Mouse (Mus musculus) forebrain, embryonic 12.5 days (tissue): ENCODE data around the gene Havcr1. TPM values are rescaled to one million over a fixed set of nuclear protein-coding genes. Genes with fewer than 3 reads are reported as not detected.
"Not testable (repeated sequence)": the region's sequence is repeated elsewhere in the genome, so short reads cannot be mapped to it uniquely, and the experiment has no call there.

ENCODE experiments used
- ATAC-seq: fragments of 200-750 bp; cut with Nextera tagmentation; 2 replicates; pipeline ENCODE4 v1.8.0; 2017; ENCODE audit warnings: moderate TSS enrichment; ENCODE audit not compliant: low FRiP score
- H3K27ac ChIP-seq: fragments of 300-500 bp; sonication (generic); 2 replicates; pipeline ENCODE4 v1.5.1; 2016; ENCODE audit warnings: mild to moderate bottlenecking
- H3K27me3 ChIP-seq: fragments of 300-500 bp; sonication (generic); 2 replicates; pipeline ENCODE4 v1.6.1; 2016; ENCODE audit warnings: mild to moderate bottlenecking
- H3K36me3 ChIP-seq: fragments of 300-500 bp; sonication (generic); replicated peaks from 2 replicates; pipeline ENCODE4 v1.6.1; 2016; ENCODE audit warnings: mild to moderate bottlenecking
- H3K4me1 ChIP-seq: fragments of 300-500 bp; sonication (generic); 2 replicates; pipeline ENCODE4 v1.6.1; 2016
- H3K4me2 ChIP-seq: fragments of 300-500 bp; sonication (generic); 2 replicates; pipeline ENCODE4 v1.6.1; 2016; ENCODE audit warnings: mild to moderate bottlenecking, moderate library complexity
- H3K4me3 ChIP-seq: fragments of 300-500 bp; sonication (generic); replicated peaks from 2 replicates; pipeline ENCODE4 v1.5.1; 2016; ENCODE audit warnings: mild to moderate bottlenecking
- H3K9ac ChIP-seq: fragments of 300-500 bp; sonication (generic); 2 replicates; pipeline ENCODE4 v1.6.1; 2016; ENCODE audit warnings: mild to moderate bottlenecking
- H3K9me3 ChIP-seq: fragments of 300-500 bp; sonication (generic); 2 replicates; pipeline ENCODE4 v1.6.1; 2016
- WGBS: fragments of 180-500 bp; shearing (Covaris S2); methylation state at CpG from one replicate; pipeline ENCODE4 v1.1.7; 2016; 5-methylcytosine and 5-hydroxymethylcytosine counted together
- polyA plus RNA-seq: library from polyadenylated mRNA; unstranded; fragments of >200 nt; fragmentation: Nextera tagmentation; extraction: Ambion mirVana; gene quantifications from 2 replicates; pipeline ENCODE4 v1.2.1, GENCODE M21; 2016

Havcr1 gene
- not detected in 2 replicates for polyA plus RNA-seq

DNA sequence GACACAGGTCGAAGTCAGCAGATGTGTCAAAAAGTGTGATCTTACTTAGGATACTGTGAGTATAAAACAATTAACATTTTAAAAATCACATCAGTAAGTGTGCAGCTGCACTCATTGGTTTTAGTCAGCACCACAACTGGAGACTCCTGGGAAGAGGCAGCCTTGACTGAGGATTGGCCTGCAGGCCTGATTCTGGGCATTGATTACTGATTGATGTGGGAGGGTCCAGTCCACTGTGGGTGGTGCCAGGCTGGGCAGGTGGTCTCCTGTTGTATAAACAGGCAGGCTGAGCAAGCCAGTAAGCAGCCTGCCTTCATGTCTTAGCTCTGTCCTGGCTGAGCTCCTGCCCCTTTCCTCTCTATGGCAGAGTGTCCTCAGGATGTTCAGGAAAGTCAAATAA lies at the start of gene Havcr1:
Havcr1 (plus strand) TSS at position 5 of the 400 bp plus-strand sequence.
- H3K4me1 ChIP-seq, H3K27ac ChIP-seq, H3K27me3 ChIP-seq, H3K36me3 ChIP-seq, H3K4me3 ChIP-seq, ATAC-seq, H3K9me3 ChIP-seq, H3K9ac ChIP-seq, H3K4me2 ChIP-seq: not testable (repeated sequence)
- WGBS, result 100% methylated on average over 1 of the region's 1 CpGs

DNA sequence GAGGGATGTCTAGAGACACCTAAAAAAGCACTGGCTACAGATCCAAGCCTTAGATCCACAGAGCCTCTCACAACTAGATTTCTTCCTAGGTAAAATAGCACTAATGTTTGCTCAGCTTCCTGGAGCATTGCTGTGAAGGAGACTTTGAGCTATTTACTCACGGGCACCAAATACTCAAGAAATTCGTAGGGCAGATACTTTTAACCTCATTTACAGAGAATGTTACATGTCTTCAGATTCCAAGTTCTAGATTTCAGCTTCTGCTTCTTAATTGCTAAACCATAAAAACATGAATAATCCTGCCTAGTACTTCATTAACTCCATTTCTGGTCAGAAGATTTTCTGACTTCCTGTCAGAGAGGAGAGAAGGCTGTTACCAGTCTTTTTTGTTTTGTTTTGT lies 44.7 kb upstream of the Havcr1 start:
- H3K4me3 ChIP-seq, result no peak overlapping the region
- WGBS, result 88% methylated on average over 2 of the region's 2 CpGs
- H3K9me3 ChIP-seq, result no peaks in the 10 kb centered on the region
- H3K36me3 ChIP-seq, result no peaks in the 10 kb centered on the region
- no peak overlapping the region for H3K9ac ChIP-seq
- H3K4me2 ChIP-seq, result no peak overlapping the region
- H3K27ac ChIP-seq, result no peak overlapping the region
- H3K27me3 ChIP-seq, result no peaks in the 10 kb centered on the region
- ATAC-seq, result no peak
- H3K4me1 ChIP-seq, result no peaks in the 10 kb centered on the region

DNA sequence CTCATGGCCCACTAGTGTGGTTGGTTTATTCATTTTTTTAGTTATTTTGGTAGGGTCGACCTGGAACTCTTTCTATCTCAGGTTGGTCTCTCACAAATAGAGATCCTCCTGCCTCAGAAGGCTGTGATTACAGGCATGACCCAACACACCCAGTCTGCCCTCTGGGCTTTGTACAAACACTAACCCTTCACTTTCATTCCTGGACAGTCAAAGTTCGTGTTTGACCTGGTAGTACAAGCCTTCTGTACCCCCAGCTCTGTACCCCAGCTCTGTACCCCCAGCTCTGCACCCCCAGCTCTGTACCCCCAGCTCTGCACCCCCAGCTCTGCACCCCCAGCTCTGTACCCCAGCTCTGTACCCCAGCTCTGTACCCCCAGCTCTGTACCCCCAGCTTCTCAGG lies 39.0 kb upstream of the Havcr1 start:
- H3K36me3 ChIP-seq, H3K27ac ChIP-seq, H3K4me1 ChIP-seq, H3K27me3 ChIP-seq, H3K9me3 ChIP-seq, H3K4me3 ChIP-seq, H3K9ac ChIP-seq, H3K4me2 ChIP-seq, ATAC-seq: not testable (repeated sequence)
- WGBS, result 61% methylated on average over 2 of the region's 2 CpGs

DNA sequence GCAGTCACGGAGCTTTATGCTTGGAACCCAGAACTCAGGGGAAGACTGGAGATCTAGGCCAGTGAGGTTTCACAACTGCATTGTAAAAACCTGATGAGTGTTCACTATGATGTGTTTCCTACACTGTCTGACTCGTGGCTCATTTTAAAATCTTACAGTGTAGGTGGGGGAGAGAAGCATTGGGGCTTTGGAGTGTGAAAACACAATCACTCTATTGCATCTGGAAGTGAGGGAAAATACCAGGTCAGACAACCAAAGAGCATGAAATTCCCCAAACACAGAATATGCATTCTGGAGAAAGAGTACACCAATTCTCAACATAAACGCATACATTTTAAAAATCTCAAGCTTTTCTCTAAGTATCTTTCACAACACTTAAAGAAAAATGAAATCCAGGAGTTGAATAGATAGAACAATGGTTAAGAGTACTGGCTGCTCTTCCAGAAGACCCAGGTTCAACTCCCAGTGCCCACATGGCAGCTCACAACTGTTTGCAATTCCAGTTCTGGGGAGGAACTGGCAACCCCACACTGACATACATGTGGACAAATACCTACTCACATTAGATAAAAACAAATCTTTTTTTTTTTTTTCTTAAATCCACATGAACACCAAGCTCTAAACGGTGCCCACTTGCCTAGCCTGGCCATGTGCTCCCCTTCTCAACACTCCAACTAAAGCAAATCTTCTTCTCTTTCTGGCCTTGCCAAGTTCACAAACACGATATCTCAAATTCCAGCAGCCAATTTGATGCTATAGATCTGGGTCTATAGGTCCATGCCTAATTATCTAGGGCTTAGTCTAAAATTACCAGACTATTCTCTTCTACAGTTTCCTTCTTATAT lies 37.2 kb upstream of the Havcr1 start:
- no peaks in the 10 kb centered on the region for H3K9me3 ChIP-seq
- 81% methylated on average over 5 of the region's 5 CpGs for WGBS
- H3K36me3 ChIP-seq, result no peaks in the 10 kb centered on the region
- no peaks in the 10 kb centered on the region for H3K4me1 ChIP-seq
- no peak overlapping the region for H3K9ac ChIP-seq
- no peak for ATAC-seq
- no peaks in the 10 kb centered on the region for H3K27me3 ChIP-seq
- H3K4me2 ChIP-seq, result no peak overlapping the region
- H3K4me3 ChIP-seq, result no peak overlapping the region
- H3K27ac ChIP-seq, result no peak overlapping the region

DNA sequence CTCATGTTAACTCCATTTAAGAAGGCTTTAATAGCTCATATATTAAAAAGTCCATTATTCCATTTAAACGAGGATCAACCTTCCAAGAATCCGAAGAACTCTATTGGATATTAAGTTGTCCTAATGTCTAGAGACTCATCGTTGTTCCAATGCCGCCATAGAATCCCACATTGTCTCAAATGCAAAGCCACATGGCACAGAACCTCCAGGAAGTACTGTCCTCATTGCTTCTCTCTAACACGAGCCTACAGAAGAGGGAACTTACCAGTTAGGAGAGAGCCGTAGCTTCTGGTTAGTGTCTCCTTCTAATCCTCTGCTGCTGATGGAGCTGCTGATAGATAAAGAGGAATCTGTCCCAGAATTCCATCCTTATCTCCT lies 36.6 kb upstream of the Havcr1 start:
- Histone ChIP-seq H3K4me2 (no peak overlapping the region), H3K9ac (no peak overlapping the region), H3K27ac (no peak overlapping the region), H3K4me3 (no peak overlapping the region), H3K36me3 (no peaks in the 10 kb centered on the region), H3K27me3 (no peaks in the 10 kb centered on the region), H3K4me1 (no peaks in the 10 kb centered on the region), H3K9me3 (no peaks in the 10 kb centered on the region)
- WGBS, result 89% methylated on average over 6 of the region's 6 CpGs
- no peak for ATAC-seq

DNA sequence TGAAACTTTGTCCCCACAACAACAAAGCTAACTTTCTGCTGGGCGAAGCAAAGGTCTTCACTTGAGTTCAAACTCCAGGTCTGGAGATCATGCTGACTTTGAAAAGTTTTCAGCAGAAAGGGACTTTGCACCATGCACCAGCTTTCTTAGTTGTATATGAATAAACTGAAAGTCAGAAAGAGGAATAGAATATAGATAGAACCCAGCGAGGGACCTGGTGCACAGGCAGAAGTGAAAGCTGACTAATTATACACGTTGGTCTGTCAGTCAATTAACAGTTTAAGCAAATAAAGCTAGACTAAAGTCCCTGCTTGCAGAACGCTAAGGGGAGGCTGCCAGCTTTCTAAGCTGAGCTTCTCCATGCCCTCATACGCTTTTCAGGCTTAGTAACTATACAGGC lies 36.0 kb upstream of the Havcr1 start:
- no peak for ATAC-seq
- H3K4me2 ChIP-seq, result no peak overlapping the region

DNA sequence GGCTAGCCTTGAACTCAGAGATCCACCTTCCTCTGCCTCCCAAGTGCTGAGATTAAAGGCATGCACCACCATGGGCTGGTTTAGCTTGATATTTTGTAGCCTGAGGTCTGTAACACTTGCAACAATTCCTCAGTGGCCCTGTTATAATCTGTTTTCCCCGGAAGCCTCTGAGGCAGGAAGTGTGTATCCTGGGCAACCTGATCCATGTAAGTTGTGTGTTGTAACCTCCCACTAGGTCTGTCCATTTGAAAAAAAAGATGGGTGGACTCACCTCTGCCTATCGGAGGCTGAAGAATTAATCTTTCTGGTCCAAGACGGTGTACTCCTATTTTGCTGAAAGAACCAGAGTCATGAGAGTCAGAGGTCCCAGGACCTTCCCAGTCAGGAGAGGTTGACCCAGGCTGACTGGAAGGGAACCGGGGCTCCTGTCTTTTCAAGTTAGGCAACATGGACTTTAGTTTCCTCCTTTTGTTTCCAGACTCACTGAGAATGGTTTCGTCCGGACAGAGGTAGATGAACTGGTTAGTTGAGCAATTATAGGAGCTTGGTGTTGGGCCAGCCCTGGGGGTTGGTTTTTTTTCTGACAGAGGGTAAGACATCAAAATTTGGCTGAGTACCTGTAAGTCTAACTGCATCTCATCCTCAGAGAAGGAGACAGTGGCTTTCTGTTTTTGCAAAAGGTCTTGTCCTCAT lies 28.1 kb upstream of the Havcr1 start, which contains the start of gene Timd2:
Timd2 (minus strand) TSS at position 398 of the 693 bp plus-strand sequence.
- Histone ChIP-seq H3K9me3 (no peaks in the 10 kb centered on the region), H3K4me3 (no peak within 1 kb of the TSS), H3K9ac (no peak within 1 kb of the TSS), H3K4me2 (no peak within 1 kb of the TSS), H3K36me3 (no peaks in the 10 kb centered on the region), H3K27ac (no peak within 1 kb of the TSS), H3K27me3 (no peaks in the 10 kb centered on the region), H3K4me1 (no peaks in the 10 kb centered on the region)
- ATAC-seq, result no peak
- WGBS, result 85% methylated on average over 6 of the region's 6 CpGs

More for the DNA sequence above, 36.0 kb upstream of the Havcr1 start:
- WGBS, result 84% methylated on average over 5 of the region's 5 CpGs
- no peak overlapping the region for H3K27ac ChIP-seq
- no peak overlapping the region for H3K9ac ChIP-seq
- no peak overlapping the region for H3K4me3 ChIP-seq
- no peaks in the 10 kb centered on the region for H3K9me3 ChIP-seq
- no peaks in the 10 kb centered on the region for H3K27me3 ChIP-seq
- no peaks in the 10 kb centered on the region for H3K36me3 ChIP-seq
- H3K4me1 ChIP-seq, result no peaks in the 10 kb centered on the region

DNA sequence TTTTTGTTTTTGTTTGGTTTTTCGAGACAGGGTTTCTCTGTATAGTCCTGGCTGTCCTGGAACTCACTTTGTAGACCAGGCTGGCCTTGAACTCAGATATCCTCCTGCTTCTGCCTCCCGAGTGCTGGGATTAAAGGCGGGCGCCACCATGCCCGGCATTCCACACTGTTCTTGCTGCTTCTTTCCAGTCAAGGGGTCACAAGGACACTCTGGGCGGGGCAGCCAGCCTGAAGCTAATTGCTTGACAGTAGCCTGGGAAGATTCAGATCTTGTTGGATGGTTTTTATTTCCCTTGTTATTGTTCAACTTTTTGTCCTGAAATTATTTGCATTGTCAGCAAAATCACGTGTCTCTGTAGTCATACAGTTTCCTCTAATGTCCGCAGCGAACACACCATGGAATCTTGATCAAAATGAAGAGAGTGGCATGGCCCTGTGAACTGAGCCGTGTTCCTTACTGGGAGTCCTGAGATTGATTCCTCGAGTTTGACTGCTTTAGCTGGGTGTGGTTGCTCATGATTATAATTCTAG lies 3.3 kb upstream of the Havcr1 start:
- Histone ChIP-seq H3K36me3 (no peaks in the 10 kb centered on the region), H3K9me3 (no peaks in the 10 kb centered on the region), H3K27ac (no peak overlapping the region), H3K4me2 (no peak overlapping the region), H3K4me3 (no peak overlapping the region), H3K27me3 (no peaks in the 10 kb centered on the region), H3K9ac (no peak overlapping the region), H3K4me1 (no peaks in the 10 kb centered on the region)
- 87% methylated on average over 11 of the region's 11 CpGs for WGBS
- ATAC-seq, result no peak

DNA sequence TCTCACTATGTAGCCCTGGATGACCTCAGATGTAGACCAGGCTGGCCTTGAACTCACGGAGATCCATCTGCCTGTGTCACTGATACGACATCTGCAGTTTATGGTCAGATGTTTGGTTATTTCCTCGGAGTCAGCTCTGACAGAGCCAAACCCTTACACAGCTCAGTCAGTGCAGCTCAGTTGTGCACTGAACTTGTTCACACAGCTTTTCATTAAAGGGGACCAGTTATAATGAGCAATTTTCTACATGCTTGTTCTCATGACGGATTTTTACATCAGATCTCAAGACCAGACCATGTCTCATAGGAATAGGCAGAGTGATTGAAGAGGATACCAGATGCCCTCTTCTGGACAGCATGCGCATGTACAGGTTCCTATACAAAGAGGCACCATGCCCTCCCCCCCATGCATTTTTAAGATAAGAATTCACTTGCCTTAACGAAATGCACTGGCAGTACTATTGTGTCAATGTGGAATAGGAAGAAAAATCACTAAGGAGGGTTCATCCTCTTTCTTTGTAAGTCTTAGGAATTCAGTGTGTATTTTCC lies 1.6 kb upstream of the Havcr1 start:
- Histone ChIP-seq H3K9ac (no peak overlapping the region), H3K4me1 (no peaks in the 10 kb centered on the region), H3K27me3 (no peaks in the 10 kb centered on the region), H3K4me2 (no peak overlapping the region), H3K36me3 (no peaks in the 10 kb centered on the region), H3K4me3 (no peak overlapping the region), H3K27ac (no peak overlapping the region), H3K9me3 (no peaks in the 10 kb centered on the region)
- no peak; the same call in 1 of the 2 replicates for ATAC-seq
- WGBS, result 66% methylated on average over 6 of the region's 6 CpGs

DNA sequence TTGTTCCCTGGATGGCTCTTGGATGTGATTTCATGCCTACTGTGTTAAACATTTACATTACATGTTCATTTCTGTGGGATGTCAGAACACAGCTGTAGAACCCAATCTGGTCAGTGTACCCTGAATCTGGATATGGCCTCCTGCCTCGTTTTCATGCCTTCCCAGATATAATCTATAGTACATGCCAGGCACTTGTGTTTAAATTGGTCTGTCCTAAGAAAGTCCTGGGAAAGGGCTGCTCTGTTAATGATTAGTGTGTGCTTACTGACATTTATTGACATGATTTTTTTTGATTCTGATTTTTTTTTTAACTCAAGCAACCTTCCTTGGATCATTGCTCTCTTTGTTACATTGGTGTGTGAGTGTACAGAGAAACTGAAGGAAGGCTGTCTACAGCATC lies 263 bp upstream of the Havcr1 start:
- no peak overlapping the region for H3K4me2 ChIP-seq
- H3K36me3 ChIP-seq, result no peaks in the 10 kb centered on the region
- ATAC-seq, result no peak
- H3K4me3 ChIP-seq, result no peak overlapping the region
- no peaks in the 10 kb centered on the region for H3K27me3 ChIP-seq
- no peaks in the 10 kb centered on the region for H3K9me3 ChIP-seq
- H3K4me1 ChIP-seq, result no peaks in the 10 kb centered on the region
- no peak overlapping the region for H3K27ac ChIP-seq
- H3K9ac ChIP-seq, result no peak overlapping the region
- WGBS, result 53% methylated on average over 1 of the region's 1 CpGs

DNA sequence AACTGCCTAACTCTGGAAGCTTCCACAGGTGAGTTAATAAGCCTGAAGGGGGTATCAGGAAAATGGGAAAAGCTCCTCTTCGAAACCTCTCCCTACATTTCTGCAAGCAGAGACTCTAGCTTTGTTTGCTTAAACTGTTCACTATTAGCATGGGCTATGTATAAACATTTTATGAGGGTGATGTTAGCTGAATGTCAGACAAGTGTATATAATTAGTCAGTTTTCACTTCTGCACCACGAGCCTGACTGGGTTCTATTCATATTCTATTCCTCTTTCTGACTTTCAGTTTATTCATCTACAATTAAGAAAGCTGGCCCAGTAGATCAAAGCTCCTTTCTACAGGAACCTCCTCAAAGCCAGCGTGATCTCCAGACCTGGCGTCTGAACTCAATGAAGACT lies 4.6 kb downstream of the Havcr1 start:
- H3K36me3 ChIP-seq, result no peaks in the 10 kb centered on the region
- H3K4me2 ChIP-seq, result no peak overlapping the region
- no peak overlapping the region for H3K27ac ChIP-seq
- no peak overlapping the region for H3K9ac ChIP-seq
- no peak for ATAC-seq
- H3K9me3 ChIP-seq, result no peaks in the 10 kb centered on the region
- no peaks in the 10 kb centered on the region for H3K4me1 ChIP-seq
- no peaks in the 10 kb centered on the region for H3K27me3 ChIP-seq
- H3K4me3 ChIP-seq, result no peak overlapping the region
- 89% methylated on average over 4 of the region's 4 CpGs for WGBS

DNA sequence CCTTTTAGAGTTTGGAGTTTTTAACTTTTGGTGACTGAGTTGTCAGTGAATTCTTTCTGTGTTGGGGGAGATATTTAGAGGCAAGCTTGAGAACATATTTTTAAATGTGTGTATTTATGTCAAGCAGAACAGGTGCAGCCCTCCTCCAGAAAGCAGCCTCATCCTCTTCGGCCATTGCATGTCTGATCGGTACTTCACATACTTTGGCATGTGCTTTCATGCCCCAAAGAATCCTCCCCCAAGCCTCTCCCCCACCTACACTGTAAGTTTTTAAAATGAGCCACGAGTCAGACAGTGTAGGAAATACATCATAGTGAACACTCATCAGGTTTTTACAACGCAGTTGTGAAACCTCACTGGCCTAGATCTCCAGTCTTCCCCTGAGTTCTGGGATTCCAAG lies 6.0 kb downstream of the Havcr1 start:
- Histone ChIP-seq H3K4me3 (no peak overlapping the region), H3K27me3 (no peaks in the 10 kb centered on the region), H3K9ac (no peak overlapping the region), H3K36me3 (no peaks in the 10 kb centered on the region), H3K9me3 (no peaks in the 10 kb centered on the region), H3K4me1 (no peaks in the 10 kb centered on the region), H3K27ac (no peak overlapping the region), H3K4me2 (no peak overlapping the region)
- ATAC-seq, result no peak
- 88% methylated on average over 4 of the region's 4 CpGs for WGBS
